Comparison of ENCODE assay signal across 26 mouse cellular contexts in the genomic region with DNA sequence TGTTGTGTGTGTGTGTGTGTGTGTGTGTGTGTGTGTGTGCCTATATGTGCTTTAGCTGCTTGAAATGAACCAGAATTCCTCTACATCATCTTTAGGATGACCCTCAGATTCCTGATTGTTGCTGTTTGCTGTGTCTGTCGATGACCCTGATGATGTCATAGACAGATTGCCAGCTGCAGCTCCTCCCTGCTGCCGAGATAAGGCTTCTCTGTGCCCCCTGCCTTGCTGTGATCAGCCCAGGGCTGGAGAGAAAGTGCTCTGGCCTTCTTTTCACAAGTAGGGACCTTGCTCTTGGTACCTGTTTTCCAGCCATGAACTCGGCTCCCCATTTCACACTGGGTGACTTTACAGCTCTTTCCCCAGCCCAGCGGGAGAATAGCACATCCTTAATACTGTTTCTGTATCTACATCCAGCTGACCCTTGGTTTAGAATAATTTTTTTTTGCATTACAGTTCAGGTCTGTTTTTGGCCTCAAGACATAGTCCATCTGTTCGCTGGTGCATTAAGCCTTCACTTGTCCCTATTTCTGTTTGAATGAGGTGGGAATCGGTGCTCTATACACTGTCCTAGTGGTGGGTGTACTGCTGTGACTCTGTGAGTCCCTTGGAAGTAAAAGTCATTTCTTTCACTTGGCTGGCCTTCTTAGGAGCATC.
DNase-seq lines count a peak whose midpoint lies in the region; ATAC-seq lines count a peak whose summit lies in the region.
"Had no signal": no experiment of that assay in that cellular context is flagged by ENCODE, and none has a peak within 500 bp of the region (broad histone marks: within the 10 kb centered on the region; RNA-seq: fewer than 3 reads in every experiment).

No protein-coding gene starts in this region.

- peak; percentile 44 for DNase-seq in cerebellum, adult 11-12 months
- peak; percentile 58 for DNase-seq in brain, adult 2 months (ENCODE audit: low read depth, low spot score)
- DNase-seq in cerebellum, adult 9-10 months: peak; percentile 70
- DNase-seq in liver, embryonic 13.5 days: peak; percentile 33
- DNase-seq in gastrocnemius, postnatal 10 days: no peak
- DNase-seq in gastrocnemius, postnatal 14 days: no peak
- DNase-seq in lung, postnatal 14 days: no peak
- DNase-seq: embryo, embryonic 11 days; heart, postnatal 14 days; kidney, adult 18-20 months; kidney, postnatal 25 days; layer of hippocampus, postnatal 36 days; left cerebral cortex, postnatal 4 days; lung, embryonic 14.5 days; right cerebral cortex, postnatal 25 days had no signal

- H3K36me3 ChIP-seq in liver, embryonic 13.5 days: no peaks in the 10 kb centered on the region
- H3K36me3 ChIP-seq: embryonic facial prominence, embryonic 12.5 days; forebrain, embryonic 10.5 days; forebrain, embryonic 15.5 days; hindbrain, embryonic 10.5 days; kidney, embryonic 15.5 days; stomach, embryonic 15.5 days had no signal

- 38% methylated on average over 6 of the region's 6 CpGs for WGBS in liver, embryonic 13.5 days (ENCODE audit: insufficient replicate concordance)

- no peak overlapping the region for H3K27ac ChIP-seq in liver, embryonic 13.5 days
- H3K27ac ChIP-seq: embryonic facial prominence, embryonic 12.5 days; forebrain, embryonic 10.5 days; forebrain, embryonic 15.5 days; hindbrain, embryonic 10.5 days; kidney, embryonic 15.5 days; stomach, embryonic 15.5 days had no signal

- H3K4me2 ChIP-seq in liver, embryonic 13.5 days: no peak overlapping the region
- H3K4me2 ChIP-seq: embryonic facial prominence, embryonic 12.5 days; forebrain, embryonic 15.5 days; kidney, embryonic 15.5 days; lung, embryonic 14.5 days; midbrain, embryonic 11.5 days; stomach, embryonic 15.5 days had no signal

- H3K9ac ChIP-seq in liver, embryonic 13.5 days: no peak overlapping the region
- H3K9ac ChIP-seq: embryonic facial prominence, embryonic 12.5 days; forebrain, embryonic 15.5 days; kidney, embryonic 15.5 days; lung, embryonic 14.5 days; stomach, embryonic 15.5 days had no signal

- no peak overlapping the region for H3K4me3 ChIP-seq in liver, embryonic 13.5 days (replicated peaks)
- H3K4me3 ChIP-seq: embryonic facial prominence, embryonic 12.5 days; forebrain, embryonic 10.5 days; forebrain, embryonic 15.5 days; hindbrain, embryonic 10.5 days; kidney, embryonic 15.5 days; stomach, embryonic 15.5 days had no signal

- no peak for ATAC-seq in cerebellum, adult (ENCODE audit: insufficient number of reproducible peaks, low FRiP score, low TSS enrichment)
- ATAC-seq in liver, embryonic 13.5 days (ENCODE audit: low read depth): peak; percentile 73
- ATAC-seq: forebrain, embryonic 15.5 days; hindbrain, embryonic 16.5 days; midbrain, embryonic 16.5 days had no signal

- no peaks in the 10 kb centered on the region for H3K27me3 ChIP-seq in liver, embryonic 13.5 days
- H3K27me3 ChIP-seq: CH12.LX; embryonic facial prominence, embryonic 12.5 days; forebrain, embryonic 15.5 days; kidney, embryonic 15.5 days; stomach, embryonic 15.5 days had no signal

- intact Hi-C loops in gastrocnemius, postnatal 14 days (cut with DNase I; ENCODE audit: low total_unique reads): no loop called here

- peaks cover 9% of the 10 kb centered on the region for H3K4me1 ChIP-seq in liver, embryonic 13.5 days (replicated peaks)
- H3K4me1 ChIP-seq: embryonic facial prominence, embryonic 12.5 days; forebrain, embryonic 10.5 days; forebrain, embryonic 15.5 days; hindbrain, embryonic 10.5 days; kidney, embryonic 15.5 days; stomach, embryonic 15.5 days had no signal

- no peaks in the 10 kb centered on the region for H3K9me3 ChIP-seq in liver, embryonic 13.5 days (replicated peaks)
- H3K9me3 ChIP-seq: embryonic facial prominence, embryonic 12.5 days; forebrain, embryonic 10.5 days; forebrain, embryonic 15.5 days; hindbrain, embryonic 10.5 days; kidney, embryonic 15.5 days; stomach, embryonic 15.5 days had no signal

Comparison
In these comparisons a context has a peak if more than half of its experiments do, and no peak if none do; other contexts are left out.
1. DNase-seq: peak in cerebellum, adult 11-12 months (single experiment), brain, adult 2 months (single experiment), cerebellum, adult 9-10 months (single experiment) and liver, embryonic 13.5 days (single experiment); none in gastrocnemius, postnatal 10 days (single experiment), gastrocnemius, postnatal 14 days (single experiment) and lung, postnatal 14 days (single experiment).